Mouse (Mus musculus) effector memory CD4-positive, alpha-beta T cell, adult 5 months (primary cell): ENCODE measurements around the gene Tex26. TPM values are rescaled to one million over a fixed set of nuclear protein-coding genes. Genes with fewer than 3 reads are reported as not detected.

ENCODE experiments used
- polyA plus RNA-seq: library from polyadenylated mRNA; unstranded; fragments of 100-300 nt; shearing (Covaris generic); gene quantifications from one replicate; pipeline ENCODE4 v1.2.1, GENCODE M21; 2017

Tex26 gene
- polyA plus RNA-seq, result not detected

GRCm38 (mm10) chr5:149439531-149440179 lies at the start of gene Tex26:
Gene Tex26 (plus strand): TSS chr5:149439660.

GRCm38 (mm10) chr5:149411509-149412193 lies 27.8 kb upstream of the Tex26 start, which contains the start of gene Medag:
Gene Medag (plus strand): TSS chr5:149411749.

Other genes starting within 250 kb of the Tex26 start
- 1.4 TPM for gene Alox5ap, start 174.9 kb upstream of the Tex26 start, polyA plus RNA-seq
- not detected for gene Medag, start 27.9 kb upstream of the Tex26 start, polyA plus RNA-seq
- gene Wdr95, start 89.0 kb downstream of the Tex26 start, polyA plus RNA-seq, result not detected
- gene Hsph1, start 196.7 kb downstream of the Tex26 start, polyA plus RNA-seq, result 247 TPM
- gene B3glct, start 238.6 kb downstream of the Tex26 start, polyA plus RNA-seq, result 3.4 TPM